Mouse (Mus musculus): ENCODE data around the gene Pde6c. TPM values are rescaled to one million over a fixed set of nuclear protein-coding genes. Genes with fewer than 3 reads are reported as not detected.

Pde6c gene
- polyA plus RNA-seq, 1 experiment from 2014 or later: not detected

GRCm38 (mm10) chr19:38111056-38111455, 21.5 kb upstream of the Pde6c start:
- 70% methylated on average over 8 of the region's 8 CpGs for WGBS
- ATAC-seq (ENCODE audit: extremely low read depth, insufficient number of reproducible peaks, low FRiP score, low TSS enrichment): no peak
- H3K4me3 ChIP-seq: no peak overlapping the region

GRCm38 (mm10) chr19:38112575-38112974, 20.0 kb upstream of the Pde6c start:
- Histone ChIP-seq H3K36me3 (no peaks in the 10 kb centered on the region), H3K27me3 (replicated peaks) (peaks cover 53% of the 10 kb centered on the region), H3K4me3 (no peak overlapping the region), H3K27ac (replicated peaks) (no peak overlapping the region), H3K4me2 (no peak overlapping the region), H3K4me1 (peaks cover 13% of the 10 kb centered on the region), H3K9me3 (no peaks in the 10 kb centered on the region), H3K9ac (no peak overlapping the region)
- WGBS: 22% methylated on average over 4 of the region's 4 CpGs
- ATAC-seq (ENCODE audit: extremely low read depth, insufficient number of reproducible peaks, low FRiP score, low TSS enrichment): no peak

More at GRCm38 (mm10) chr19:38111056-38111455, 21.5 kb upstream of the Pde6c start:
- no peaks in the 10 kb centered on the region for H3K36me3 ChIP-seq
- no peak overlapping the region for H3K4me2 ChIP-seq
- H3K9ac ChIP-seq: no peak overlapping the region
- H3K27ac ChIP-seq (replicated peaks): no peak overlapping the region
- peaks cover 13% of the 10 kb centered on the region for H3K4me1 ChIP-seq
- peaks cover 50% of the 10 kb centered on the region for H3K27me3 ChIP-seq (replicated peaks)
- no peaks in the 10 kb centered on the region for H3K9me3 ChIP-seq

GRCm38 (mm10) chr19:38114834-38115491, 17.6 kb upstream of the Pde6c start:
- H3K4me2 ChIP-seq: no peak overlapping the region
- H3K9me3 ChIP-seq: no peaks in the 10 kb centered on the region
- ATAC-seq (ENCODE audit: extremely low read depth, insufficient number of reproducible peaks, low FRiP score, low TSS enrichment): no peak
- peaks cover 13% of the 10 kb centered on the region for H3K4me1 ChIP-seq
- no peak overlapping the region for H3K27ac ChIP-seq (replicated peaks)
- 81% methylated on average over 7 of the region's 7 CpGs for WGBS
- no peak overlapping the region for H3K9ac ChIP-seq
- H3K27me3 ChIP-seq (replicated peaks): peaks cover 57% of the 10 kb centered on the region
- no peak overlapping the region for H3K4me3 ChIP-seq
- H3K36me3 ChIP-seq: no peaks in the 10 kb centered on the region

- H3K9me3 ChIP-seq: no peaks in the 10 kb centered on the region
- H3K27ac ChIP-seq (replicated peaks): no peak overlapping the region
- no peak overlapping the region for H3K9ac ChIP-seq
- ATAC-seq (ENCODE audit: extremely low read depth, insufficient number of reproducible peaks, low FRiP score, low TSS enrichment): no peak
- no peaks in the 10 kb centered on the region for H3K36me3 ChIP-seq
- WGBS: 79% methylated on average over 5 of the region's 5 CpGs
- H3K4me1 ChIP-seq: peaks cover 7% of the 10 kb centered on the region; the same call in 1 of the 2 replicates
- peaks cover 75% of the 10 kb centered on the region for H3K27me3 ChIP-seq (replicated peaks)
- no peak overlapping the region for H3K4me2 ChIP-seq
- H3K4me3 ChIP-seq: no peak overlapping the region
Measured at GRCm38 (mm10) chr19:38120123-38120760, 12.3 kb upstream of the Pde6c start.

GRCm38 (mm10) chr19:38123921-38124320, 8.7 kb upstream of the Pde6c start:
- Histone ChIP-seq H3K4me3 (peak overlapping the region; percentile 59), H3K9ac (peak overlapping the region; percentile 77; the same call in 1 of the 2 replicates), H3K4me2 (peak overlapping the region; percentile 90), H3K27ac (replicated peaks) (no peak overlapping the region), H3K36me3 (no peaks in the 10 kb centered on the region), H3K4me1 (peaks cover 7% of the 10 kb centered on the region; the same call in 1 of the 2 replicates), H3K9me3 (no peaks in the 10 kb centered on the region), H3K27me3 (replicated peaks) (peaks cover 65% of the 10 kb centered on the region)
- ATAC-seq (ENCODE audit: extremely low read depth, insufficient number of reproducible peaks, low FRiP score, low TSS enrichment): no peak
- WGBS: 25% methylated on average over 9 of the region's 9 CpGs

GRCm38 (mm10) chr19:38124401-38125218, 8.0 kb upstream of the Pde6c start:
- no peak overlapping the region for H3K27ac ChIP-seq (replicated peaks)
- ATAC-seq (ENCODE audit: extremely low read depth, insufficient number of reproducible peaks, low FRiP score, low TSS enrichment): no peak; the same call in 1 of the 2 replicates
- H3K4me1 ChIP-seq: peaks cover 7% of the 10 kb centered on the region; the same call in 1 of the 2 replicates
- peak overlapping the region; percentile 90 for H3K4me2 ChIP-seq
- H3K9me3 ChIP-seq: no peaks in the 10 kb centered on the region
- H3K27me3 ChIP-seq (replicated peaks): peaks cover 66% of the 10 kb centered on the region
- peak overlapping the region; percentile 77 for H3K9ac ChIP-seq
- 2% methylated on average over 39 of the region's 77 CpGs for WGBS
- H3K36me3 ChIP-seq: no peaks in the 10 kb centered on the region
- peak overlapping the region; percentile 59 for H3K4me3 ChIP-seq

GRCm38 (mm10) chr19:38125219-38125610, 7.4 kb upstream of the Pde6c start, which contains the start of gene Rbp4:
Gene Rbp4, minus strand, starts transcription at chr19:38125281.
- Histone ChIP-seq H3K9me3 (no peaks in the 10 kb centered on the region), H3K4me1 (peaks cover 7% of the 10 kb centered on the region; the same call in 1 of the 2 replicates), H3K27me3 (replicated peaks) (peaks cover 64% of the 10 kb centered on the region), H3K9ac (peak within 1 kb of the TSS; percentile 77), H3K4me2 (peak within 1 kb of the TSS; percentile 90), H3K4me3 (peak within 1 kb of the TSS; percentile 59), H3K36me3 (no peaks in the 10 kb centered on the region), H3K27ac (replicated peaks) (no peak within 1 kb of the TSS)
- 70% methylated on average over 6 of the region's 6 CpGs for WGBS
- ATAC-seq (ENCODE audit: extremely low read depth, insufficient number of reproducible peaks, low FRiP score, low TSS enrichment): no peak

GRCm38 (mm10) chr19:38126656-38127055, 5.9 kb upstream of the Pde6c start:
- H3K27me3 ChIP-seq (replicated peaks): peaks cover 54% of the 10 kb centered on the region
- 67% methylated on average over 8 of the region's 8 CpGs for WGBS
- peaks cover 7% of the 10 kb centered on the region; the same call in 1 of the 2 replicates for H3K4me1 ChIP-seq

GRCm38 (mm10) chr19:38133986-38134385, 1.4 kb downstream of the Pde6c start:
- H3K27ac ChIP-seq (replicated peaks): no peak overlapping the region
- no peak for ATAC-seq (ENCODE audit: extremely low read depth, insufficient number of reproducible peaks, low FRiP score, low TSS enrichment)
- H3K36me3 ChIP-seq: no peaks in the 10 kb centered on the region
- H3K9ac ChIP-seq: no peak overlapping the region
- H3K9me3 ChIP-seq: no peaks in the 10 kb centered on the region
- 0 out of 2 replicates have a peak, but pooled peaks cover 2% of the 10 kb centered on the region for H3K27me3 ChIP-seq (replicated peaks)
- 19% methylated on average over 11 of the region's 11 CpGs for WGBS
- peaks cover 7% of the 10 kb centered on the region; the same call in 1 of the 2 replicates for H3K4me1 ChIP-seq
- no peak overlapping the region for H3K4me3 ChIP-seq
- H3K4me2 ChIP-seq: no peak overlapping the region

More at GRCm38 (mm10) chr19:38126656-38127055, 5.9 kb upstream of the Pde6c start:
- Histone ChIP-seq H3K9me3 (no peaks in the 10 kb centered on the region), H3K4me2 (no peak overlapping the region), H3K9ac (no peak overlapping the region), H3K36me3 (no peaks in the 10 kb centered on the region), H3K4me3 (no peak overlapping the region), H3K27ac (replicated peaks) (no peak overlapping the region)
- ATAC-seq (ENCODE audit: extremely low read depth, insufficient number of reproducible peaks, low FRiP score, low TSS enrichment): no peak

GRCm38 (mm10) chr19:38134806-38135205, 2.2 kb downstream of the Pde6c start:
- Histone ChIP-seq H3K36me3 (no peaks in the 10 kb centered on the region), H3K9me3 (no peaks in the 10 kb centered on the region), H3K4me1 (peaks cover 7% of the 10 kb centered on the region; the same call in 1 of the 2 replicates), H3K27me3 (replicated peaks) (no peaks in the 10 kb centered on the region), H3K9ac (no peak overlapping the region), H3K4me2 (no peak overlapping the region), H3K4me3 (no peak overlapping the region), H3K27ac (replicated peaks) (no peak overlapping the region)
- WGBS: 77% methylated on average over 6 of the region's 6 CpGs
- no peak for ATAC-seq (ENCODE audit: extremely low read depth, insufficient number of reproducible peaks, low FRiP score, low TSS enrichment)

Data from heart, embryonic 13.5 days (tissue).